Mouse (Mus musculus) forebrain, embryonic 16.5 days (tissue): Measurements from ENCODE around the gene Serinc5. TPM values are rescaled to one million over a fixed set of nuclear protein-coding genes. Genes with fewer than 3 reads are reported as not detected.

ENCODE experiments used
- ATAC-seq: fragments of 200-750 bp; cut with Nextera tagmentation; 2 replicates; pipeline ENCODE4 v1.8.0; 2017; ENCODE audit warnings: mild to moderate bottlenecking, moderate library complexity
- H3K27ac ChIP-seq: fragments of 300-500 bp; sonication (generic); 2 replicates; pipeline ENCODE4 v1.5.1; 2014; ENCODE audit warnings: low read length, control low read depth
- H3K27me3 ChIP-seq: fragments of 300-500 bp; sonication (generic); replicated peaks from 2 replicates; pipeline ENCODE4 v1.6.1; 2014; ENCODE audit warnings: low read length; ENCODE audit not compliant: control insufficient read depth, insufficient read depth
- H3K36me3 ChIP-seq: fragments of 300-500 bp; sonication (generic); 2 replicates; pipeline ENCODE4 v1.6.1; 2014; ENCODE audit not compliant: control insufficient read depth, insufficient read depth
- H3K4me1 ChIP-seq: fragments of 300-500 bp; sonication (generic); replicated peaks from 2 replicates; pipeline ENCODE4 v1.6.1; 2014; ENCODE audit warnings: low read length; ENCODE audit not compliant: control insufficient read depth, insufficient read depth
- H3K4me2 ChIP-seq: fragments of 300-500 bp; sonication (generic); 2 replicates; pipeline ENCODE4 v1.6.1; 2014; ENCODE audit warnings: mild to moderate bottlenecking, low read length, control low read depth
- H3K4me3 ChIP-seq: fragments of 300-500 bp; sonication (generic); replicated peaks from 2 replicates; pipeline ENCODE4 v1.5.1; 2014; ENCODE audit warnings: mild to moderate bottlenecking, low read length, control low read depth
- H3K9ac ChIP-seq: fragments of 300-500 bp; sonication (generic); replicated peaks from 2 replicates; pipeline ENCODE4 v1.6.1; 2014; ENCODE audit warnings: low read depth, low read length, control low read depth
- H3K9me3 ChIP-seq: fragments of 300-500 bp; sonication (generic); 2 replicates; pipeline ENCODE4 v1.6.1; 2016; ENCODE audit warnings: low read length; ENCODE audit not compliant: control insufficient read depth
- WGBS: fragments of 180-500 bp; shearing (Covaris S2); extraction: QIAGEN DNeasy Blood & Tissue Kit; methylation state at CpG from one replicate; pipeline ENCODE4 v1.1.7; 2014; 5-methylcytosine and 5-hydroxymethylcytosine counted together
- polyA plus RNA-seq: library from polyadenylated mRNA; unstranded; fragments of >200 nt; fragmentation: Nextera tagmentation; extraction: Ambion mirVana; gene quantifications from 2 replicates; pipeline ENCODE4 v1.2.1, GENCODE M21; 2015

Gene Serinc5
- polyA plus RNA-seq, 1 experiment from 2014 or later: 21.6 TPM

- no peak overlapping the region for H3K4me2 ChIP-seq
- ATAC-seq: no peak
Measured at GRCm38 (mm10) chr13:92757972-92758585, 147.2 kb downstream of the Serinc5 start.

GRCm38 (mm10) chr13:92759096-92759495, 148.2 kb downstream of the Serinc5 start:
- Histone ChIP-seq H3K4me2 (no peak overlapping the region), H3K27ac (no peak overlapping the region), H3K9me3 (no peaks in the 10 kb centered on the region), H3K4me3 (no peak overlapping the region), H3K9ac (no peak overlapping the region), H3K4me1 (no peaks in the 10 kb centered on the region), H3K36me3 (no peaks in the 10 kb centered on the region), H3K27me3 (no peaks in the 10 kb centered on the region)
- WGBS: 91% methylated on average over 4 of the region's 4 CpGs
- ATAC-seq: no peak

More at GRCm38 (mm10) chr13:92757972-92758585, 147.2 kb downstream of the Serinc5 start:
- Histone ChIP-seq H3K36me3 (no peaks in the 10 kb centered on the region), H3K27me3 (no peaks in the 10 kb centered on the region), H3K4me1 (no peaks in the 10 kb centered on the region), H3K9me3 (no peaks in the 10 kb centered on the region), H3K27ac (no peak overlapping the region), H3K4me3 (no peak overlapping the region), H3K9ac (no peak overlapping the region)
- WGBS: 85% methylated on average over 12 of the region's 12 CpGs

GRCm38 (mm10) chr13:92760519-92760918, 149.6 kb downstream of the Serinc5 start:
- no peaks in the 10 kb centered on the region for H3K9me3 ChIP-seq
- no peak for ATAC-seq
- no peaks in the 10 kb centered on the region for H3K4me1 ChIP-seq
- H3K4me2 ChIP-seq: no peak overlapping the region
- no peaks in the 10 kb centered on the region for H3K36me3 ChIP-seq
- H3K27ac ChIP-seq: no peak overlapping the region
- no peak overlapping the region for H3K9ac ChIP-seq
- WGBS: 79% methylated on average over 6 of the region's 6 CpGs
- H3K4me3 ChIP-seq: no peak overlapping the region
- no peaks in the 10 kb centered on the region for H3K27me3 ChIP-seq

Other genes with a start within 250 kb of the Serinc5 start
- gene Ankrd34b, start 185.2 kb upstream of the Serinc5 start, polyA plus RNA-seq: 0.67 and 0.96 TPM in 2 replicates
- gene Fam151b, start 127.1 kb upstream of the Serinc5 start, polyA plus RNA-seq: 0.18 and 0.27 TPM in 2 replicates
- gene Zfyve16, start 80.2 kb upstream of the Serinc5 start, polyA plus RNA-seq: 11.1 and 11.3 TPM in 2 replicates
- not detected in 2 replicates for gene Spz1, start 34.9 kb upstream of the Serinc5 start, polyA plus RNA-seq
- 0.86 and 1.0 TPM in 2 replicates for gene Thbs4, start 183.7 kb downstream of the Serinc5 start, polyA plus RNA-seq
- gene Mtx3, start 233.7 kb downstream of the Serinc5 start, polyA plus RNA-seq: 4.5 and 5.0 TPM in 2 replicates